Mouse (Mus musculus) olfactory bulb, adult 2 months (tissue): ENCODE measurements around the gene Gm28048. TPM values are rescaled to one million over a fixed set of nuclear protein-coding genes. Genes with fewer than 3 reads are reported as not detected.

Source experiments
- H3K27ac ChIP-seq: fragments of 200-500 bp; 2 replicates; pipeline ENCODE4 v1.5.1; 2012; ENCODE audit warnings: low read depth, low read length; ENCODE audit not compliant: insufficient read depth
- H3K4me1 ChIP-seq: fragments of 200-500 bp; 2 replicates; pipeline ENCODE4 v1.6.1; 2012; ENCODE audit warnings: low read length; ENCODE audit not compliant: control insufficient read depth, insufficient read depth
- H3K4me3 ChIP-seq: fragments of 200-500 bp; 2 replicates; pipeline ENCODE4 v1.5.1; 2012; ENCODE audit warnings: mild to moderate bottlenecking, low read depth, low read length, moderate library complexity; ENCODE audit not compliant: insufficient read depth
- CTCF ChIP-seq: fragments of 200-500 bp; IDR thresholded peaks from 2 replicates; pipeline ENCODE4 v1.5.1; 2012; ENCODE audit warnings: low read depth, mild to moderate bottlenecking, low read length, moderate library complexity; ENCODE audit not compliant: insufficient read depth
- POLR2A ChIP-seq: fragments of 200-500 bp; IDR thresholded peaks from 2 replicates; pipeline ENCODE4 v1.6.1; 2012; ENCODE audit warnings: mild to moderate bottlenecking, low read depth, low read length, moderate library complexity; ENCODE audit not compliant: insufficient read depth
- WGBS: fragments of 180-500 bp; shearing (Covaris S2); methylation state at CpG from one replicate; pipeline ENCODE4 v1.1.7; 2018; 5-methylcytosine and 5-hydroxymethylcytosine counted together
- polyA plus RNA-seq: library from polyadenylated mRNA; stranded (reverse); fragments of >200 nt; gene quantifications from 2 replicates; pipeline ENCODE4 v1.2.4, GENCODE M21; 2012; ENCODE audit warnings: low replicate concordance; ENCODE audit not compliant: missing spikeins, insufficient read depth, insufficient read length

Gm28048 gene
- polyA plus RNA-seq, 1 experiment = not detected

GRCm38 (mm10) chr11:22965503-22965902 is 16.4 kb downstream of the Gm28048 start:
- H3K27ac ChIP-seq = no peak overlapping the region
- 85% methylated on average over 4 of the region's 4 CpGs for WGBS

GRCm38 (mm10) chr11:22964401-22964800 is 17.5 kb downstream of the Gm28048 start:
- 80% methylated on average over 4 of the region's 4 CpGs for WGBS
- Histone ChIP-seq H3K4me1 (no peaks in the 10 kb centered on the region), H3K27ac (no peak overlapping the region), H3K4me3 (no peak overlapping the region)
- no peak for TF ChIP-seq POLR2A
- TF ChIP-seq CTCF = no peak

More at GRCm38 (mm10) chr11:22965503-22965902, 16.4 kb downstream of the Gm28048 start:
- no peaks in the 10 kb centered on the region for H3K4me1 ChIP-seq
- H3K4me3 ChIP-seq = no peak overlapping the region
- no peak for TF ChIP-seq CTCF
- TF ChIP-seq POLR2A = no peak

DNA sequence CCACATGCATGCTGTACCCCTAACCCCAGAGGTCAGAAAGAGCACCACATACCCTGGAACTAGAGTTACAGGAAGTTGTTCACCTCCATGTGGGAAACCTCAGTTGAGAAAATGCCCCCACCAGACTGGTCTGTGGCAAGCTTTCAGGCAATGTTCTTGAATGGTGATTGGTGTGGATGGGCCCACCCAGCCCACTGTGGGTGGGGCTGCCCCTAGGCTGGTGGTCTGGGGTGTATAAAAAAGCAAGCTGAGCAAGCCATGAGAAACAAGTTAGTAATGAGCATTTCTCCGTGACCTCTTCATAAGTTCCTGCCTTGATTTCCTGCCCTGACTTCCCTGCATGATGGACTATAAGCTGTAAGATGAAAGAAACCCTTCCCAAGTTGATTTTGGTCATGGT is 19.8 kb downstream of the Gm28048 start:
- no peak overlapping the region for H3K4me3 ChIP-seq
- 97% methylated on average over 1 of the region's 1 CpGs for WGBS
- H3K4me1 ChIP-seq = no peaks in the 10 kb centered on the region
- H3K27ac ChIP-seq = no peak overlapping the region
- TF ChIP-seq CTCF (no peak), POLR2A (no peak)

DNA sequence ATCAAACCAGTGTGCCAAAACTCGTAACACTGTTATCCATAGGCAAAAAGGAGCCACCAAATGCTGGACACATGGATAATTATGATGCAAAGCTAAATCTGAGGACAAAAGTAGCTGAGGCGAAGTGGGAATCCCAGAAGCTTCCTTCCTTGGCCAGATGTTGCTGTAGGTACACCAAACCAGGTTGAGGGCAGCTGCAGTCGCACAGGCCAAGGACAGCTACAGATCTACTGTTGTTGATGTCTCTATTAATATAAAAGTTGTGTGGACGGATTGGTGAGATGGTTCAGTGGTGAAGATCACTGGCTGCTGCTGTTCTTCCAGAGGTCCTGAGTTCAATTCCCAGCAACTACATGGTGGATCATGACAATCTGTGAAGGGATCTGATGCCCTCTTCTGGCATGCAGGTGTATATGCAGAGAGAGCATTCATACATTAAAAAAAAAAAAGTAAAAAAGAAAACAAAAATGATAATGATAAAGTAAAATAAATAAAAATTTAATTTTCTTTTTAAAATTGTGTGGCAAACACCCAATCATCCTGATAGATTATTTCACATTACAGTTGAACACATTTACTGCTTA is 24.0 kb downstream of the Gm28048 start:
- WGBS = 98% methylated on average over 4 of the region's 4 CpGs
- Histone ChIP-seq H3K4me3 (no peak overlapping the region), H3K4me1 (no peaks in the 10 kb centered on the region), H3K27ac (no peak overlapping the region)
- TF ChIP-seq CTCF = no peak
- TF ChIP-seq POLR2A = no peak

- H3K4me3 ChIP-seq = no peak overlapping the region
- no peaks in the 10 kb centered on the region for H3K4me1 ChIP-seq
- 72% methylated on average over 4 of the region's 4 CpGs for WGBS
- H3K27ac ChIP-seq = no peak overlapping the region
- TF ChIP-seq POLR2A (no peak), CTCF (no peak)
These were observed 25.1 kb downstream of the Gm28048 start for GRCm38 (mm10) chr11:22956830-22957229.

- no peak overlapping the region for H3K4me3 ChIP-seq
- WGBS = 97% methylated on average over 6 of the region's 6 CpGs
- TF ChIP-seq CTCF (no peak), POLR2A (no peak)
- no peak overlapping the region for H3K27ac ChIP-seq
- no peaks in the 10 kb centered on the region for H3K4me1 ChIP-seq
These were observed 25.5 kb downstream of the Gm28048 start for GRCm38 (mm10) chr11:22956346-22956745.

- Histone ChIP-seq H3K4me3 (no peak overlapping the region), H3K27ac (no peak overlapping the region), H3K4me1 (no peaks in the 10 kb centered on the region)
- 93% methylated on average over 7 of the region's 7 CpGs for WGBS
- TF ChIP-seq CTCF = no peak
- TF ChIP-seq POLR2A = no peak
These were observed 29.2 kb downstream of the Gm28048 start for GRCm38 (mm10) chr11:22952668-22953067.

DNA sequence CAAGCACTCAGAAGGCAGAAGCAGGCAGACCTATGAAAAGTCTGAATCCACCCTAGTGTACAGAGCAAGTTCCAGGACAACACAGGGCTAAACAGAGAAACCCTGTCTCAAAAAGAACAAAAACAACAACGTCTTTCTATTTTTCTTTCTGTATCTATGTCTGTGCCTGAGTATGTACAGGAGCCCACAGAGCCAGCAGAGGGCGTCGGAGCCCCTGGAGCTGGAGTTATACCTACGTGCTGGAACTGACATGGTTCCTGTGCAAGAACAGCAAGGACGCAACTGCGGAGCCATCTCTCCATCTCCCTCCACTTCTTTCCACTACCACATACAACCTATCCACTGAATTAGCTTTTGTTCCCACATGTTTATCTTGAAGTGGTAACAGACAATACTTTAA is 31.8 kb downstream of the Gm28048 start:
- 90% methylated on average over 6 of the region's 6 CpGs for WGBS

DNA sequence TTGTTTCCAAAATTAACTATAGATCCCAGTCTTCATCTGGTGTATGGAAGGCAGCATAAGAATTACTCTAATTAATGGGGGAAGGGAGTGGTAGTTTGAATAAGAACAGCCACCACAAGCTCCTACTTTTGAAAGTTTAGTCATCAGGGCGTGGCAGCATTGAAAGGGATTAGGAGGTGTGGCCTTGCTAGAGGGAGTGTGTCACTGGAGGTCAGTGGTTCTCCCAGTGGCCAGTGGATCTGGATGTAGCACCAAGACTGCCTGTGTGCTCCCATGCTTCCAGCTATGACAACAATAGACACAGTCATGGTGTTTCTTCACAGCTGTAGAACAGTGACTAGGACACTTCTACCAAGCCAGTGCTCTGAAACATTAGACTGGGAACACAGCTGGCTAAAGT is 32.8 kb downstream of the Gm28048 start:
- no peak overlapping the region for H3K27ac ChIP-seq
- no peaks in the 10 kb centered on the region for H3K4me1 ChIP-seq
- WGBS = 85% methylated on average over 1 of the region's 1 CpGs
- H3K4me3 ChIP-seq = no peak overlapping the region
- no peak for TF ChIP-seq POLR2A
- no peak for TF ChIP-seq CTCF

More for the DNA sequence above, 31.8 kb downstream of the Gm28048 start:
- no peaks in the 10 kb centered on the region for H3K4me1 ChIP-seq
- no peak overlapping the region for H3K27ac ChIP-seq
- TF ChIP-seq CTCF (no peak), POLR2A (no peak)
- no peak overlapping the region for H3K4me3 ChIP-seq
